Mouse (Mus musculus) thymus, adult 2 months (tissue): ENCODE data around the gene Olfr718-ps1. TPM values are rescaled to one million over a fixed set of nuclear protein-coding genes. Genes with fewer than 3 reads are reported as not detected.
"Not testable (repeated sequence)": the region's sequence is repeated elsewhere in the genome, so short reads cannot be mapped to it uniquely, and the experiment has no call there.

Experiments
- DNase-seq: peaks from one replicate; pipeline ENCODE4 v3.0.0; 2021
- H3K27ac ChIP-seq: fragments of 200-500 bp; 2 replicates; pipeline ENCODE4 v1.5.1; 2012; ENCODE audit warnings: low read length, control low read depth; ENCODE audit not compliant: control insufficient read depth, insufficient read depth
- H3K27me3 ChIP-seq: fragments of 200-500 bp; 2 replicates; pipeline ENCODE4 v1.6.1; 2012; ENCODE audit warnings: mild to moderate bottlenecking, low read length, moderate library complexity, mixed read lengths; ENCODE audit not compliant: control insufficient read depth, insufficient read depth
- H3K36me3 ChIP-seq: fragments of 200-500 bp; 2 replicates; pipeline ENCODE4 v1.6.1; 2012; ENCODE audit warnings: mild to moderate bottlenecking, low read length, moderate library complexity; ENCODE audit not compliant: control insufficient read depth, insufficient read depth
- H3K4me1 ChIP-seq: fragments of 200-500 bp; replicated peaks from 2 replicates; pipeline ENCODE4 v1.6.1; 2012; ENCODE audit warnings: low read length; ENCODE audit not compliant: control insufficient read depth, insufficient read depth
- H3K4me3 ChIP-seq: fragments of 200-500 bp; 2 replicates; pipeline ENCODE4 v1.5.1; 2012; ENCODE audit warnings: mild to moderate bottlenecking, low read length, control low read depth, moderate library complexity; ENCODE audit not compliant: control insufficient read depth, insufficient read depth
- CTCF ChIP-seq: fragments of 200-500 bp; IDR thresholded peaks from 2 replicates; pipeline ENCODE4 v1.5.1; 2012; ENCODE audit warnings: mild to moderate bottlenecking, control low read depth, low read length, moderate library complexity, borderline replicate concordance; ENCODE audit not compliant: control insufficient read depth, poor library complexity, insufficient read depth; ENCODE audit errors: extremely low read depth
- POLR2A ChIP-seq: fragments of 200-500 bp; IDR thresholded peaks from 2 replicates; pipeline ENCODE4 v1.6.1; 2012; ENCODE audit warnings: mild to moderate bottlenecking, low read length, control low read depth, moderate library complexity; ENCODE audit not compliant: control insufficient read depth, poor library complexity, insufficient read depth; ENCODE audit errors: extremely low read depth
- WGBS: fragments of 180-500 bp; shearing (Covaris S2); methylation state at CpG from one replicate; pipeline ENCODE4 v1.1.7; 2018; 5-methylcytosine and 5-hydroxymethylcytosine counted together
- polyA plus RNA-seq: library from polyadenylated mRNA; depleted of rRNA; stranded (reverse); fragments of >200 nt; gene quantifications from 2 replicates; pipeline ENCODE4 v1.2.3, GENCODE M21; 2012

The Olfr718-ps1 gene
- polyA plus RNA-seq, 1 experiment: not detected

- Histone ChIP-seq H3K27me3 (no peaks in the 10 kb centered on the region; the same call in 1 of the 2 replicates), H3K36me3 (no peaks in the 10 kb centered on the region), H3K4me3 (no peak overlapping the region), H3K27ac (no peak overlapping the region), H3K4me1 (no peaks in the 10 kb centered on the region)
- DNase-seq: no peak
- 98% methylated on average over 2 of the region's 2 CpGs for WGBS
- TF ChIP-seq CTCF (no peak), POLR2A (no peak)
Measured at GRCm38 (mm10) chr5:143149536-143149935, 2.2 kb upstream of the Olfr718-ps1 start.

GRCm38 (mm10) chr5:143148661-143149060 is 1.3 kb upstream of the Olfr718-ps1 start:
- WGBS: 80% methylated on average over 5 of the region's 5 CpGs
- Histone ChIP-seq H3K4me1 (no peaks in the 10 kb centered on the region), H3K27me3 (no peaks in the 10 kb centered on the region; the same call in 1 of the 2 replicates)

GRCm38 (mm10) chr5:143137580-143137979 is 9.8 kb downstream of the Olfr718-ps1 start:
- no peak overlapping the region for H3K27ac ChIP-seq
- no peaks in the 10 kb centered on the region; the same call in 1 of the 2 replicates for H3K27me3 ChIP-seq
- no peak overlapping the region for H3K4me3 ChIP-seq
- no peak for TF ChIP-seq POLR2A
- TF ChIP-seq CTCF: no peak
- H3K36me3 ChIP-seq: no peaks in the 10 kb centered on the region
- no peak for DNase-seq
- 89% methylated on average over 13 of the region's 13 CpGs for WGBS
- H3K4me1 ChIP-seq: peaks cover 7% of the 10 kb centered on the region

More at GRCm38 (mm10) chr5:143148661-143149060, 1.3 kb upstream of the Olfr718-ps1 start:
- DNase-seq: no peak
- TF ChIP-seq CTCF (no peak), POLR2A (no peak)
- H3K36me3 ChIP-seq: no peaks in the 10 kb centered on the region
- no peak overlapping the region for H3K27ac ChIP-seq
- no peak overlapping the region for H3K4me3 ChIP-seq

GRCm38 (mm10) chr5:143135042-143135441 is 12.3 kb downstream of the Olfr718-ps1 start:
- Histone ChIP-seq H3K36me3 (no peaks in the 10 kb centered on the region), H3K4me1 (peaks cover 9% of the 10 kb centered on the region), H3K27me3 (no peaks in the 10 kb centered on the region), H3K27ac (no peak overlapping the region), H3K4me3 (no peak overlapping the region)
- WGBS: 76% methylated on average over 7 of the region's 7 CpGs
- TF ChIP-seq POLR2A (no peak), CTCF (no peak)
- no peak for DNase-seq

- DNase-seq, H3K27ac ChIP-seq, H3K27me3 ChIP-seq, H3K36me3 ChIP-seq, H3K4me1 ChIP-seq, H3K4me3 ChIP-seq: not testable (repeated sequence)
- WGBS: 93% methylated on average over 4 of the region's 6 CpGs
Measured at GRCm38 (mm10) chr5:143134216-143135010, 13.0 kb downstream of the Olfr718-ps1 start.

- TF ChIP-seq CTCF (no peak), POLR2A (no peak)
- H3K4me3 ChIP-seq: no peak overlapping the region
- WGBS: 5% methylated on average over 13 of the region's 13 CpGs
Measured at GRCm38 (mm10) chr5:143132935-143133514, 14.4 kb downstream of the Olfr718-ps1 start.

GRCm38 (mm10) chr5:143130342-143130741 is 17.0 kb downstream of the Olfr718-ps1 start:
- peak; percentile 52; the same call in 1 of the 2 replicates for TF ChIP-seq CTCF
- TF ChIP-seq POLR2A: no peak
- peak; percentile 31 for DNase-seq
- H3K27ac ChIP-seq: no peak overlapping the region
- H3K4me3 ChIP-seq: no peak overlapping the region
- no peaks in the 10 kb centered on the region; the same call in 1 of the 2 replicates for H3K27me3 ChIP-seq
- peaks cover 9% of the 10 kb centered on the region for H3K4me1 ChIP-seq
- H3K36me3 ChIP-seq: no peaks in the 10 kb centered on the region
- 88% methylated on average over 7 of the region's 7 CpGs for WGBS

More at GRCm38 (mm10) chr5:143132935-143133514, 14.4 kb downstream of the Olfr718-ps1 start:
- no peaks in the 10 kb centered on the region for H3K27me3 ChIP-seq
- no peaks in the 10 kb centered on the region for H3K36me3 ChIP-seq
- peaks cover 9% of the 10 kb centered on the region for H3K4me1 ChIP-seq
- peak; percentile 60 for DNase-seq
- H3K27ac ChIP-seq: no peak overlapping the region
